In the genomic region with DNA sequence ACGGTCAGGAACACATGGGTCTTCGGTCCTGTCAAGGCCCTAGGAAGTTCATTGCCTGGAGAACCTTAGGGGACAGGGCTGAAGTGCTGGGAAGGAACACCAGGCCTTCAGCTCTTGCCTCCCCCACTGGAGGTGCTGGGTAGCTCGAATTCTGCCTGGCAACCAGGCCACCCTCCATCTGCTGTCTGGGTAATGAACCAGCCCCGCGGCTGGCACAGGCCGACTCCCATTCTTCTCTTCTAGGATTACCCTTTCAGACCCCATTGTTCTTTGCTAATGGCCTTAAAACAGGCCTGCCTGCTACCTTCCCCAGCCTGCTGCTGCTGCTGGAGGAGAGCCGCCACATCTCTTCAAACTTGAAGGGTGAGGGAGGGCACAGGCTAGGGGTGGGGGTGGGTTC, we compare ENCODE assay signal across 10 mouse cellular contexts.
DNase-seq lines count a peak whose midpoint lies in the region; ATAC-seq and TF ChIP-seq lines count a peak whose summit lies in the region.
"Had no signal": no experiment of that assay in that cellular context is flagged by ENCODE, and none has a peak within 500 bp of the region (broad histone marks: within the 10 kb centered on the region; RNA-seq: fewer than 3 reads in every experiment).

No protein-coding gene starts in this region.

- peaks cover 3% of the 10 kb centered on the region; the same call in 1 of the 2 replicates for H3K27me3 ChIP-seq in lung, embryonic 16.5 days (ENCODE audit: control insufficient read depth, insufficient read depth, low read depth, low read length)
- no peaks in the 10 kb centered on the region for H3K27me3 ChIP-seq in forebrain, embryonic 16.5 days (replicated peaks; ENCODE audit: control insufficient read depth, insufficient read depth, low read length)
- H3K27me3 ChIP-seq in midbrain, embryonic 13.5 days = peaks cover 61% of the 10 kb centered on the region
- no peaks in the 10 kb centered on the region for H3K27me3 ChIP-seq in stomach, postnatal 0 days (ENCODE audit: control insufficient read depth, insufficient read depth, low read length)
- peaks cover 57% of the 10 kb centered on the region for H3K27me3 ChIP-seq in heart, embryonic 11.5 days (ENCODE audit: control insufficient read depth, insufficient read depth, low read length)

- peaks cover 15% of the 10 kb centered on the region for H3K4me1 ChIP-seq in lung, embryonic 16.5 days (replicated peaks; ENCODE audit: control insufficient read depth, insufficient read depth, low read length)
- peaks cover 56% of the 10 kb centered on the region for H3K4me1 ChIP-seq in forebrain, embryonic 16.5 days (replicated peaks; ENCODE audit: control insufficient read depth, insufficient read depth, low read length)
- H3K4me1 ChIP-seq in midbrain, embryonic 13.5 days (replicated peaks) = peaks cover 53% of the 10 kb centered on the region
- peaks cover 5% of the 10 kb centered on the region for H3K4me1 ChIP-seq in stomach, postnatal 0 days (replicated peaks; ENCODE audit: control insufficient read depth, insufficient read depth)
- peaks cover 23% of the 10 kb centered on the region for H3K4me1 ChIP-seq in heart, embryonic 11.5 days (ENCODE audit: control insufficient read depth, insufficient read depth, low read length)

- TF ChIP-seq EP300 in stomach, postnatal 0 days (optimal IDR thresholded peaks at IDR 0.05) = no peak

- H3K9me3 ChIP-seq in lung, embryonic 16.5 days (ENCODE audit: control insufficient read depth, low read length) = no peaks in the 10 kb centered on the region
- H3K9me3 ChIP-seq in forebrain, embryonic 16.5 days (ENCODE audit: control insufficient read depth, low read length) = no peaks in the 10 kb centered on the region
- H3K9me3 ChIP-seq in midbrain, embryonic 13.5 days = no peaks in the 10 kb centered on the region
- H3K9me3 ChIP-seq in stomach, postnatal 0 days (ENCODE audit: control insufficient read depth, low read length) = no peaks in the 10 kb centered on the region
- no peaks in the 10 kb centered on the region for H3K9me3 ChIP-seq in heart, embryonic 11.5 days (replicated peaks; ENCODE audit: control insufficient read depth, low read length)

- peak overlapping the region; percentile 4; the same call in 1 of the 2 replicates for H3K9ac ChIP-seq in lung, embryonic 16.5 days (ENCODE audit: low read length)
- H3K9ac ChIP-seq in forebrain, embryonic 16.5 days (replicated peaks; ENCODE audit: low read depth, low read length) = peak overlapping the region; percentile 24; the same call in 1 of the 2 replicates
- no peak overlapping the region for H3K9ac ChIP-seq in midbrain, embryonic 13.5 days (replicated peaks)
- H3K9ac ChIP-seq in stomach, postnatal 0 days (ENCODE audit: low read length) = no peak overlapping the region
- no peak overlapping the region for H3K9ac ChIP-seq in heart, embryonic 11.5 days (ENCODE audit: low read depth, low read length)
- H3K9ac ChIP-seq: liver, embryonic 14.5 days had no signal

- no peak overlapping the region for H3K4me3 ChIP-seq in lung, embryonic 16.5 days (ENCODE audit: low read length)
- H3K4me3 ChIP-seq in forebrain, embryonic 16.5 days (replicated peaks; ENCODE audit: low read length) = no peak overlapping the region
- H3K4me3 ChIP-seq in midbrain, embryonic 13.5 days (replicated peaks) = no peak overlapping the region
- no peak overlapping the region for H3K4me3 ChIP-seq in stomach, postnatal 0 days (ENCODE audit: low read depth, low read length)
- no peak overlapping the region for H3K4me3 ChIP-seq in heart, embryonic 11.5 days (ENCODE audit: low read depth, low read length)

- no peak for TF ChIP-seq CTCF in stomach, postnatal 0 days (IDR thresholded peaks at IDR 0.05; ENCODE audit: low read depth)

- no peak overlapping the region for H3K4me2 ChIP-seq in lung, embryonic 16.5 days (ENCODE audit: low read depth, low read length)
- H3K4me2 ChIP-seq in forebrain, embryonic 16.5 days (ENCODE audit: low read length) = no peak overlapping the region
- H3K4me2 ChIP-seq in midbrain, embryonic 13.5 days (replicated peaks) = 0 out of 2 replicates have a peak overlapping the region, but pooled peaks have one; percentile 0
- no peak overlapping the region for H3K4me2 ChIP-seq in stomach, postnatal 0 days (replicated peaks; ENCODE audit: low read depth)
- H3K4me2 ChIP-seq in heart, embryonic 11.5 days = no peak overlapping the region

- no peak for DNase-seq in lung, adult 18-20 months
- no peak for DNase-seq in stomach, postnatal 0 days (ENCODE audit: low spot score)
- DNase-seq in urinary bladder, postnatal 14 days (ENCODE audit: low spot score) = no peak
- no peak for DNase-seq in lung, postnatal 25 days (ENCODE audit: low spot score)

- no peaks in the 10 kb centered on the region for H3K36me3 ChIP-seq in lung, embryonic 16.5 days (ENCODE audit: control insufficient read depth, insufficient read depth, low read length)
- H3K36me3 ChIP-seq in forebrain, embryonic 16.5 days (ENCODE audit: control insufficient read depth, insufficient read depth) = no peaks in the 10 kb centered on the region
- no peaks in the 10 kb centered on the region for H3K36me3 ChIP-seq in midbrain, embryonic 13.5 days
- no peaks in the 10 kb centered on the region for H3K36me3 ChIP-seq in stomach, postnatal 0 days (ENCODE audit: control insufficient read depth, insufficient read depth, low read length)
- no peaks in the 10 kb centered on the region for H3K36me3 ChIP-seq in heart, embryonic 11.5 days (ENCODE audit: control insufficient read depth, insufficient read depth, low read length)

- WGBS in lung, embryonic 16.5 days = 60% methylated on average over 7 of the region's 7 CpGs
- WGBS in forebrain, embryonic 16.5 days = 17% methylated on average over 7 of the region's 7 CpGs
- 16% methylated on average over 7 of the region's 7 CpGs for WGBS in midbrain, embryonic 13.5 days
- 74% methylated on average over 7 of the region's 7 CpGs for WGBS in stomach, postnatal 0 days
- 52% methylated on average over 7 of the region's 7 CpGs for WGBS in heart, embryonic 11.5 days (ENCODE audit: insufficient replicate concordance)

- H3K27ac ChIP-seq in lung, embryonic 16.5 days (ENCODE audit: low read length) = no peak overlapping the region
- peak overlapping the region; percentile 77 for H3K27ac ChIP-seq in forebrain, embryonic 16.5 days (ENCODE audit: low read length)
- H3K27ac ChIP-seq in midbrain, embryonic 13.5 days = peak overlapping the region; percentile 84
- H3K27ac ChIP-seq in stomach, postnatal 0 days (replicated peaks) = no peak overlapping the region
- no peak overlapping the region for H3K27ac ChIP-seq in heart, embryonic 11.5 days (ENCODE audit: low read depth, low read length)
- H3K27ac ChIP-seq: liver, embryonic 14.5 days had no signal

- no peak for ATAC-seq in lung, embryonic 16.5 days (ENCODE audit: low read depth)
- ATAC-seq in forebrain, embryonic 16.5 days = peak; percentile 45
- ATAC-seq in midbrain, embryonic 13.5 days = peak; percentile 25; the same call in 1 of the 2 replicates
- ATAC-seq in stomach, postnatal 0 days (ENCODE audit: low FRiP score, low TSS enrichment) = 0 out of 2 replicates have a peak, but pooled peaks have one; percentile 6
- no peak for ATAC-seq in heart, embryonic 11.5 days (replicated peaks; ENCODE audit: insufficient number of reproducible peaks, low FRiP score, low TSS enrichment)
- ATAC-seq: activated CD4-positive, CD25-positive, alpha-beta regulatory T cell, adult 4 months had no signal

Comparison
In these comparisons a context has a peak if more than half of its experiments do, and no peak if none do; other contexts are left out.
1. ATAC-seq: peak in forebrain, embryonic 16.5 days (single experiment), midbrain, embryonic 13.5 days (single experiment) and stomach, postnatal 0 days (single experiment); none in lung, embryonic 16.5 days (single experiment) and heart, embryonic 11.5 days (single experiment).
2. H3K27ac ChIP-seq: peak in forebrain, embryonic 16.5 days (single experiment) and midbrain, embryonic 13.5 days (single experiment); none in lung, embryonic 16.5 days (single experiment), stomach, postnatal 0 days (single experiment) and heart, embryonic 11.5 days (single experiment).
3. H3K9ac ChIP-seq: peak in lung, embryonic 16.5 days (single experiment) and forebrain, embryonic 16.5 days (single experiment); none in midbrain, embryonic 13.5 days (single experiment), stomach, postnatal 0 days (single experiment) and heart, embryonic 11.5 days (single experiment).